Mouse (Mus musculus): ENCODE results near the gene B3gnt9.
"Not testable (repeated sequence)": the region's sequence is repeated elsewhere in the genome, so short reads cannot be mapped to it uniquely, and the experiment has no call there.

B3gnt9 gene

GRCm38 (mm10) chr8:105254966-105255350 is at the start of gene B3gnt9:
Gene B3gnt9, minus strand, starts transcription at chr8:105255153.
- DNase-seq (ENCODE audit: low read depth, low spot score): peak; percentile 81

GRCm38 (mm10) chr8:105303874-105304273 is 48.9 kb upstream of the B3gnt9 start:
- no peak for DNase-seq (ENCODE audit: low read depth, low spot score)

DNA sequence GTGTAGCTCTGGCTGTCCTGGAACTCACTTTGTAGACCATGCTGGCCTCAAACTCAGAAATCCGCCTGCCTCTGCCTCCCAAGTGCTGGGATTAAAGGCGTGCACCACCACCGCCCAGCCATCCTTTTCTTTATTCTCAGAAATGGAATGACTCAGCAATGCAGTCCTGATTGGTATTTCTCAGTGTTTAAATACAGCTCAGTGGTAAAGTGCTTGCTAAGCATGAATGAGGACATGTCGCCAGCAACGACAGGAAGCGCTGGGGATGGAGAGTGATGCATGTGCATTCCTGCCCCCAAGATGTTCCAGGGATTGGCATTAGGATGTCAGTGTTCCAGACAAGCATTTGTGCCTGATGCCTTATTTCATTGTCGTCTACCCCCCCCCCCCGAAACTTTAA is 48.4 kb upstream of the B3gnt9 start:
- no peak for DNase-seq (ENCODE audit: low read depth, low spot score)

GRCm38 (mm10) chr8:105299962-105300361 is 45.0 kb upstream of the B3gnt9 start:
- no peak for DNase-seq (ENCODE audit: low read depth, low spot score)

DNA sequence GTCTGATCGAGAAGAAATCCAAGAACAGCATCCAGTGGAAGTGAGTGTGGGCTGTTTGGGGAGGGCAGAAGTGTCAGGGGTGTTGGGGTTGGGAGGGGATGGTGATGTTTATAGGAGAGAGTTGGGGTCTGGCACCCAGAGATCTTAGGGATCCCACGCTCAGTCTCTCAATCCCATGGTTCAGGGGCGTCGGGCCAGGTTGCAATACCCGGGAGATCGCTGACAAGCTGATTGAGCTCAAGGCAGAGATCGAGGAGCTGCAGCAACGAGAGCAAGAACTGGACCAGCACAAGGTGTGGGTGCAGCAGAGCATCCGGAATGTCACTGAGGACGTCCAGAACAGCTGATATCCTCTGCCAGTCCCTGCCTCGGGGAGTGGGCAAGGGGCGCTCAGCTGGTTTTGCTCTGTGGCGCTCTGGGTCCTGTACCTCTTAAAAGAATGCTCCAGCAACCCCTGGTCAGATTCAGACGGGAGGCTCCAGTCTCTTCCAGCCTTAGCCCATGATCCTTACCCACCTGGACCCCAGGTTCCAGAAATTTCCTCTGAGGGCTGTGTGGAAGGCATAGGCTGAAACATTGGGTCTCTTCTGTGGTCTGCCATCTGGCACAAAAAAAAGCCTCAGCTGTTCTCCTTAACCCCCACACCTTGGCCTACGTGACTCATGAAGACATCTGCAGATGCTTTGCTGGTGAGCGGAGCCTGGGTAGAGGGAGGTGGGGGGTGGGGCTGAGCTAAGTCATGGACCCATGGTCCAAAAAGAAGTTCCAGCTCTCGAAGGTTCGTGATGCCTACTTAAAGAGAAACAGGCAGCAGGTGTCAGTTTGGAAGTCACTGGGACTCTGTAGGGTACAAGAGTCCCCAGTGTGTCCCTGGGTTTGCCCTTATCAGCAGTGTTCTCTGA is 43.6 kb upstream of the B3gnt9 start:
- no peak for DNase-seq (ENCODE audit: low read depth, low spot score)

DNA sequence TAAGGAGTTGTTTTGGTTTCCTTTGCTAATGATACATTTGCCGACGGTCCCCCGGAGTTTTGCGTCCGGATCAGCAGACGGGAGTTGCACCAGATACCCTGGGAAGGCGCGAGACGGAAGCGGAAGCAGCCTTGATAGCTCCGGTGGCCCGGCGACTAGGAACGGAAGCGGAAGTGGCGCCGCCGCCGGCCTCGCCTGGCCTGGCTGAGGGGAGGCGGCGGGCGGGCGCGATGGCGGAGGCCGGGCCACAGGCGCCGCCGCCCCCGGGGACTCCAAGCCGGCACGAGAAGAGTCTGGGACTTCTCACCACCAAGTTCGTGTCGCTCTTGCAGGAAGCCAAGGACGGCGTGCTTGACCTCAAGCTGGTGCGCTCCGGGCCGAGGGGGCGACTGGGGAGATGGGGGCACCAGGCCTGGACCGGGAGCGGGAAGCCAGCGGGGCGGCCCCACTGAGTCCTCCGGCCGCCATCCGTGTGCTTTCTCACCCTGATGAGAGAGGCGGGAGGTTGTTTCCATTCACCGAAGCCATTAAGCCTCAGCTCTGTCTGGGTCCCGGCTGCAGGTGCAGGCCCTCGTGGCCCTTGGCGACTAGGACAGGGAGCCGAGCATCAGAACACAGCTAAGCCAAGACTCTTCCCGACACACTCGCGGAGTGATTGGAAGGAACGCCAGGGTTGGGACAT is 42.7 kb upstream of the B3gnt9 start, which contains the start of gene E2f4:
Gene E2f4, plus strand, starts transcription at position 153 of the 682 bp plus-strand sequence.
- peak; percentile 89 for DNase-seq (ENCODE audit: low read depth, low spot score)

GRCm38 (mm10) chr8:105295895-105296573 is 41.1 kb upstream of the B3gnt9 start, which contains the start of gene Exoc3l:
Gene Exoc3l, minus strand, starts transcription at chr8:105296101.
- DNase-seq (ENCODE audit: low read depth, low spot score): no peak

GRCm38 (mm10) chr8:105295256-105295655 is 40.3 kb upstream of the B3gnt9 start:
- no peak for DNase-seq (ENCODE audit: low read depth, low spot score)

- no peak for DNase-seq (ENCODE audit: low read depth, low spot score)
Measured at GRCm38 (mm10) chr8:105294776-105295175, 39.8 kb upstream of the B3gnt9 start.

DNA sequence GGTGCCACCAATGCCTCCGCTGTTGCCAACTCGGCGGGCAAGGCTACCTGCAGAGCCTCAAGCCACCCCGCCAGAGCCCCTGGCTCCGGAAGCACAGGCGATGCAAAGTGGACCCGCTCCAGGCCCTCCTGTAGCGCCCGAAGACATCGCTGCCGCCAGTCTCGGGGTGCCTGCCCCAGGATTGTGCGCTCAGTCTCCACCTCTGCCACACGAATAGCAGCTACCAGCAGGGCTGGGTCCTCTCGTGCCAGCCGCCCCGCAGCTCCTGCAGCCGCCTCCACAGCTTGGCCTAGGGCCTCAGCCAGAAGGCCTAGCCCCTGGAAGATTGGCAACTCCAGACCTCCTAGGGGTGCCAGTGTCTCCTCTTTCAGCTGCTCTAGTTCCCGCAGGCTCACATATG is 38.5 kb upstream of the B3gnt9 start:
- DNase-seq (ENCODE audit: low read depth, low spot score): no peak

DNA sequence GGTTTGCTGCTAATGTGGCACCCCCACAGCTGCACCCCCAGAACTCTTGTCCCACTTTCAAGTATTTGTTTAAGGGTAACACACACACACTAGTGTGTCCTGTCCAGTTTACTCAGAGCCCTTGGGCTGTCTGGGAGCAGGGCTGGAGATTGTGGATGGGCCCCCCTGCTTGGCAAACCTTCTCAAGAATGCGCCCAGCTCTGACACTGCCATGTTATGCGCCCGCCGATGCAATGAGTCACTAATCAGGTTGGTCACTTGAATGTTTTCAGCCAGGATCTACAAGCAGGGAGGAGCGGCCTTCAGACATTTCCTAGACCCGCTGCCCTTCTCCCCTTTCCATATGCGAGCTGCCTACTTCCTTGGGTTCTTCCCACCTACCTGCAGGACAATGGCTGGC is 37.5 kb upstream of the B3gnt9 start:
- DNase-seq (ENCODE audit: low read depth, low spot score): no peak

- not testable (repeated sequence) for DNase-seq (ENCODE audit: low read depth, low spot score)
Measured at GRCm38 (mm10) chr8:105291802-105292201, 36.8 kb upstream of the B3gnt9 start.

- DNase-seq (ENCODE audit: low read depth, low spot score): not testable (repeated sequence)
Measured at GRCm38 (mm10) chr8:105291364-105291763, 36.4 kb upstream of the B3gnt9 start.

GRCm38 (mm10) chr8:105290554-105291314 is 35.8 kb upstream of the B3gnt9 start:
- peak; percentile 63 for DNase-seq (ENCODE audit: low read depth, low spot score)

GRCm38 (mm10) chr8:105289805-105290460 is 35.0 kb upstream of the B3gnt9 start, which contains the start of gene 4931428F04Rik:
Gene 4931428F04Rik, minus strand, starts transcription at chr8:105289864.
- no peak for DNase-seq (ENCODE audit: low read depth, low spot score)

- peak; percentile 83 for DNase-seq (ENCODE audit: low read depth, low spot score)
Measured at GRCm38 (mm10) chr8:105288958-105289732, 34.2 kb upstream of the B3gnt9 start.

- no peak for DNase-seq (ENCODE audit: low read depth, low spot score)
Measured at GRCm38 (mm10) chr8:105288231-105288630, 33.3 kb upstream of the B3gnt9 start.

DNA sequence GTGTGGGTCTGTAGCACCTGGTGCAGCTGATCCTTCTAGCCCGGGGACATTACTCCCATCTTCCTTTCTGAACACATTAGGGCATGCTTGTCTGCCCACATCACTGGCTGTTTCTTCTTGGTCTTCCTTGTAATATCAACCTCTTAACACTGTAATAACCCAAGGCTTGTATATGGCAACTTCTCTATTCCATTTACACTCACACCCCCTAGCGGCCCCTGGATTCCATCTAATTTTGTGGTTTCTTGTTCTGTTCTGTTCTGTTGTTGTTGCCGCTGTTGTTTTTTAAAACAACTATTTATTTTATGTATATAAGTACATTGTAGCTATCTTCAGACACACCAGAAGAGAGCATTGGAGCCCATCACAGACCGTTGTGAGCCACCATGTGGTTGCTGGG is 32.0 kb upstream of the B3gnt9 start:
- DNase-seq (ENCODE audit: low read depth, low spot score): no peak

DNA sequence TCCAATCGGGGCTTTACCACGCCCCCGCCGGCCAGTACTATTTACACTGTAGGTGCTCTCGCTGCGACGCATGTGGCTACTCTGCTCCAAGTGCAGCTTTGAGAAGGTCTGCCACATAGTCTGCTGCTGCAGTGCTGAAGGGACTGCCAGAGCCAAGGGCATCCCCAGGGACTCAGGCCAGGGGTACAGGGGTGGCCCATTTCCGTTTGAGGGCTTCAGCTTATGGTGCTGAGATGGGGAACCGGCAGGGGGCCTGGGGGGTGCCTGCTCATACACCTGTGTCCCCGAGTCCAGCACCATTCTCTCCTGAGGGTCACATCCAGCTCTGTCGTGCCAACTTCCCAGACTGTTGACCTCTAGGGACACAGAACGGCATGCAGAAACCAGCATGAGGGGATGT is 30.6 kb upstream of the B3gnt9 start:
- no peak for DNase-seq (ENCODE audit: low read depth, low spot score)

DNA sequence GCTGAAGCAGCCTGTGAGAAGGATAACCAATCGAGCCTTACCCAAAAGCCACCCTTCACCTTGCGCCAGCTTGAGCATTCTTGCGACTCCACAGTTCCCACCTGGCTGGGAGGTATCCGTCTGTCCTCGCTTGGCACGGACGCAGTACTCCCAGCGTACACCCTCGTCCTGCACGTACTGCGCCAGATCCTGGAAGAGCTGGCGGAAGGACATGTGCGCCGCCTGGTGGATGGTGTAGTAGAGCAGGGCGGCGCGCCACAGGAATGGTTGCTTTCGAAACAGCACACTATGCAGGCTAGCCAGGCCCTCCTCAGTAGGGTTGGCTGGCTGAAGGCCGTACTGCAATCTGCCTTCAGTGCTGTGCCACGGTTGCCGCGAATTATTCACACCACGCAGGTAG is 28.1 kb upstream of the B3gnt9 start:
- DNase-seq (ENCODE audit: low read depth, low spot score): no peak
